Mouse (Mus musculus) erythroblast, embryonic 14.5 days (primary cell): Measurements from ENCODE around the gene Sbno2.
"Not testable (repeated sequence)": the region's sequence is repeated elsewhere in the genome, so short reads cannot be mapped to it uniquely, and the experiment has no call there.

Experiments
- GATA1 ChIP-seq: IDR thresholded peaks from 2 replicates; pipeline ENCODE4 v1.6.1; 2012; ENCODE audit warnings: low read length, inconsistent platforms, mixed read lengths
- TAL1 ChIP-seq: IDR thresholded peaks from 3 replicates; pipeline ENCODE4 v1.6.1; 2012; ENCODE audit warnings: low read length, inconsistent platforms, mixed read lengths

GRCm38 (mm10) chr10:80041409-80042060, 63.8 kb downstream of the Sbno2 start:
- TF ChIP-seq TAL1, GATA1: not testable (repeated sequence)
